Mouse (Mus musculus): ENCODE data around the gene Tmem221.

DNA sequence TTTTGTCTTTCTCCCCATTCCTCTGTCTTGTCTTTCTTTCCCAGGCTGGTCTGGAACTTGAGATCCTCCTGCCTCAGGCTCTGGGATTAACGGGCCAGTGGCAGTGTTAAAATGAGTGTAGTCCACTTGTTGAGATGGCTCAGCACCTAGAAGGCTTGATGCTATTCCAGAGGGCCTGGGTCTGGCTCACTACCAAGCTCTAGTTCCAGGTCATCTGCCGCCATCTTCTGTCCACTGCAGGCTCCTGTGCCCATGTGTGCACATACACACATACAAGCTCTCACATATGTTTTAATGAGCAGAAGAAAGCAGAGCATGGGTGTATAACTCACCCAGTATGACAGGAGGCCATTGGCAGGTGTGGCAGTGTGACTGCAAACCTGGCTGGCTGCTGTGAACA is 13.4 kb upstream of the Tmem221 start:
- TF ChIP-seq CTCF (IDR thresholded peaks at IDR 0.05; ENCODE audit: low read depth, low read length) (no peak), POLR2A (IDR thresholded peaks at IDR 0.05; ENCODE audit: insufficient read depth, low read length) (no peak), EP300 (IDR thresholded peaks at IDR 0.05; ENCODE audit: insufficient read depth, low read depth, low read length) (no peak)
